Mouse (Mus musculus) liver, embryonic 12.5 days (tissue): ENCODE data around the gene Gm49392. TPM values are rescaled to one million over a fixed set of nuclear protein-coding genes. Genes with fewer than 3 reads are reported as not detected.
"Not testable (repeated sequence)": the region's sequence is repeated elsewhere in the genome, so short reads cannot be mapped to it uniquely, and the experiment has no call there.

ENCODE experiments used
- ATAC-seq: fragments of 200-750 bp; cut with Nextera tagmentation; 2 replicates; pipeline ENCODE4 v1.8.0; 2017; ENCODE audit warnings: moderate number of reproducible peaks, mild to moderate bottlenecking, moderate library complexity
- H3K27ac ChIP-seq: fragments of 300-500 bp; sonication (generic); 2 replicates; pipeline ENCODE4 v1.5.1; 2016; ENCODE audit warnings: mild to moderate bottlenecking
- H3K27me3 ChIP-seq: fragments of 300-500 bp; sonication (generic); replicated peaks from 2 replicates; pipeline ENCODE4 v1.6.1; 2016; ENCODE audit warnings: mild to moderate bottlenecking, moderate library complexity
- H3K36me3 ChIP-seq: fragments of 300-500 bp; sonication (generic); 2 replicates; pipeline ENCODE4 v1.6.1; 2016; ENCODE audit warnings: mild to moderate bottlenecking, moderate library complexity
- H3K4me1 ChIP-seq: fragments of 300-500 bp; sonication (generic); 2 replicates; pipeline ENCODE4 v1.6.1; 2016
- H3K4me2 ChIP-seq: fragments of 300-500 bp; sonication (generic); 2 replicates; pipeline ENCODE4 v1.6.1; 2016; ENCODE audit warnings: mild to moderate bottlenecking, moderate library complexity
- H3K4me3 ChIP-seq: fragments of 300-500 bp; sonication (generic); 2 replicates; pipeline ENCODE4 v1.5.1; 2016; ENCODE audit warnings: mild to moderate bottlenecking, moderate library complexity
- H3K9ac ChIP-seq: fragments of 300-500 bp; sonication (generic); 2 replicates; pipeline ENCODE4 v1.6.1; 2016; ENCODE audit warnings: mild to moderate bottlenecking, moderate library complexity
- H3K9me3 ChIP-seq: fragments of 300-500 bp; sonication (generic); replicated peaks from 2 replicates; pipeline ENCODE4 v1.6.1; 2016; ENCODE audit warnings: mild to moderate bottlenecking, moderate library complexity
- WGBS: fragments of 180-500 bp; shearing (Covaris S2); methylation state at CpG from one replicate; pipeline ENCODE4 v1.1.7; 2016; ENCODE audit not compliant: insufficient replicate concordance; 5-methylcytosine and 5-hydroxymethylcytosine counted together
- polyA plus RNA-seq: library from polyadenylated mRNA; unstranded; fragments of >200 nt; fragmentation: Nextera tagmentation; extraction: Ambion mirVana; gene quantifications from 2 replicates; pipeline ENCODE4 v1.2.1, GENCODE M21; 2016

The Gm49392 gene
- 0.11 and 0.45 TPM in 2 replicates for polyA plus RNA-seq

- H3K4me3 ChIP-seq, H3K9me3 ChIP-seq, ATAC-seq, H3K27me3 ChIP-seq, H3K36me3 ChIP-seq, H3K4me2 ChIP-seq, H3K4me1 ChIP-seq, H3K9ac ChIP-seq: not testable (repeated sequence)
- 0 out of 2 replicates have a peak within 1 kb of the TSS, but pooled peaks have one; percentile 20 for H3K27ac ChIP-seq
- 72% methylated on average over 8 of the region's 8 CpGs for WGBS
Observed at GRCm38 (mm10) chr13:60896794-60897193, at the start of gene Gm49392. Gene Gm49392, minus strand, starts transcription at chr13:60896894.

- H3K4me3 ChIP-seq, H3K4me1 ChIP-seq, H3K4me2 ChIP-seq, H3K27ac ChIP-seq, ATAC-seq, H3K36me3 ChIP-seq, H3K9ac ChIP-seq, H3K27me3 ChIP-seq, H3K9me3 ChIP-seq: not testable (repeated sequence)
- 55% methylated on average over 3 of the region's 3 CpGs for WGBS
Observed at GRCm38 (mm10) chr13:60941884-60942283, 45.2 kb upstream of the Gm49392 start, which contains the start of gene Tpbpa. Gene Tpbpa, minus strand, starts transcription at chr13:60941984.

- no peaks in the 10 kb centered on the region for H3K36me3 ChIP-seq
- 15% methylated on average over 5 of the region's 5 CpGs for WGBS
- no peaks in the 10 kb centered on the region for H3K9me3 ChIP-seq
- no peaks in the 10 kb centered on the region for H3K4me1 ChIP-seq
- peak within 1 kb of the TSS; percentile 54; the same call in 1 of the 2 replicates for H3K27ac ChIP-seq
- peak; percentile 93 for ATAC-seq
- H3K27me3 ChIP-seq, result no peaks in the 10 kb centered on the region
- no peak within 1 kb of the TSS for H3K4me3 ChIP-seq
- H3K9ac ChIP-seq, result no peak within 1 kb of the TSS
- no peak within 1 kb of the TSS for H3K4me2 ChIP-seq
Observed at GRCm38 (mm10) chr13:60936500-60936901, 39.8 kb upstream of the Gm49392 start, which contains the start of the genes Gm49391 and Ctla2a. Gene Gm49391, minus strand, starts transcription at chr13:60936571. Gene Ctla2a, minus strand, starts transcription at chr13:60936625.

GRCm38 (mm10) chr13:60935490-60935889, 38.8 kb upstream of the Gm49392 start, which contains the start of gene Gm49393:
Gene Gm49393, minus strand, starts transcription at chr13:60935590.
- not testable (repeated sequence) for ATAC-seq, H3K36me3 ChIP-seq, H3K9ac ChIP-seq, H3K4me3 ChIP-seq, H3K4me2 ChIP-seq, H3K27ac ChIP-seq, H3K9me3 ChIP-seq, H3K4me1 ChIP-seq, H3K27me3 ChIP-seq
- WGBS, result 68% methylated on average over 2 of the region's 2 CpGs

- H3K4me3 ChIP-seq, H3K4me2 ChIP-seq, H3K9ac ChIP-seq, H3K9me3 ChIP-seq, ATAC-seq, H3K27me3 ChIP-seq, H3K4me1 ChIP-seq, H3K27ac ChIP-seq, H3K36me3 ChIP-seq: not testable (repeated sequence)
- WGBS, result 65% methylated on average over 2 of the region's 2 CpGs
Observed at GRCm38 (mm10) chr13:60904780-60905179, 8.1 kb upstream of the Gm49392 start, which contains the start of gene Tpbpb. Gene Tpbpb, minus strand, starts transcription at chr13:60904880.

GRCm38 (mm10) chr13:60897328-60897727, 634 bp upstream of the Gm49392 start, which contains the start of gene Ctla2b:
Gene Ctla2b, minus strand, starts transcription at chr13:60897447.
- H3K9me3 ChIP-seq, result no peaks in the 10 kb centered on the region
- WGBS, result 17% methylated on average over 3 of the region's 3 CpGs
- ATAC-seq, result peak; percentile 85
- no peak within 1 kb of the TSS for H3K4me2 ChIP-seq
- H3K9ac ChIP-seq, result no peak within 1 kb of the TSS
- H3K4me3 ChIP-seq, result no peak within 1 kb of the TSS
- no peaks in the 10 kb centered on the region for H3K36me3 ChIP-seq
- no peaks in the 10 kb centered on the region for H3K4me1 ChIP-seq
- 0 out of 2 replicates have a peak within 1 kb of the TSS, but pooled peaks have one; percentile 20 for H3K27ac ChIP-seq
- H3K27me3 ChIP-seq, result no peaks in the 10 kb centered on the region

- no peaks in the 10 kb centered on the region for H3K27me3 ChIP-seq
- no peaks in the 10 kb centered on the region for H3K36me3 ChIP-seq
- no peak overlapping the region for H3K27ac ChIP-seq
- H3K9ac ChIP-seq, result no peak overlapping the region
- H3K4me1 ChIP-seq, result no peaks in the 10 kb centered on the region
- no peak for ATAC-seq
- H3K9me3 ChIP-seq, result no peaks in the 10 kb centered on the region
- no peak overlapping the region for H3K4me3 ChIP-seq
- no peak overlapping the region for H3K4me2 ChIP-seq
Observed at GRCm38 (mm10) chr13:60895406-60896160, 1.1 kb downstream of the Gm49392 start.

GRCm38 (mm10) chr13:60892301-60892700, 4.4 kb downstream of the Gm49392 start:
- no peak overlapping the region for H3K27ac ChIP-seq
- no peaks in the 10 kb centered on the region for H3K27me3 ChIP-seq
- no peaks in the 10 kb centered on the region for H3K4me1 ChIP-seq
- WGBS, result 41% methylated on average over 1 of the region's 1 CpGs
- no peaks in the 10 kb centered on the region for H3K9me3 ChIP-seq
- no peak overlapping the region for H3K9ac ChIP-seq
- ATAC-seq, result no peak
- H3K4me3 ChIP-seq, result no peak overlapping the region
- no peak overlapping the region for H3K4me2 ChIP-seq
- no peaks in the 10 kb centered on the region for H3K36me3 ChIP-seq

- no peak within 1 kb of the TSS for H3K4me3 ChIP-seq
- H3K4me1 ChIP-seq, result no peaks in the 10 kb centered on the region
- no peaks in the 10 kb centered on the region for H3K9me3 ChIP-seq
- WGBS, result 46% methylated on average over 1 of the region's 1 CpGs
- no peak for ATAC-seq
- no peaks in the 10 kb centered on the region for H3K27me3 ChIP-seq
- H3K4me2 ChIP-seq, result no peak within 1 kb of the TSS
- H3K36me3 ChIP-seq, result no peaks in the 10 kb centered on the region
- no peak within 1 kb of the TSS for H3K27ac ChIP-seq
- no peak within 1 kb of the TSS for H3K9ac ChIP-seq
Observed at GRCm38 (mm10) chr13:60864281-60864680, 32.4 kb downstream of the Gm49392 start, which contains the start of gene 4930486L24Rik. Gene 4930486L24Rik, minus strand, starts transcription at chr13:60864475.

GRCm38 (mm10) chr13:60848241-60849120, 48.2 kb downstream of the Gm49392 start:
- no peaks in the 10 kb centered on the region for H3K36me3 ChIP-seq
- no peak overlapping the region for H3K9ac ChIP-seq
- no peak overlapping the region for H3K4me3 ChIP-seq
- no peaks in the 10 kb centered on the region for H3K4me1 ChIP-seq
- H3K27ac ChIP-seq, result no peak overlapping the region
- H3K9me3 ChIP-seq, result no peaks in the 10 kb centered on the region
- no peaks in the 10 kb centered on the region for H3K27me3 ChIP-seq
- ATAC-seq, result no peak
- no peak overlapping the region for H3K4me2 ChIP-seq
- 65% methylated on average over 4 of the region's 4 CpGs for WGBS

- Histone ChIP-seq H3K9ac (no peak overlapping the region), H3K27me3 (no peaks in the 10 kb centered on the region), H3K27ac (no peak overlapping the region), H3K9me3 (no peaks in the 10 kb centered on the region), H3K36me3 (no peaks in the 10 kb centered on the region), H3K4me3 (no peak overlapping the region), H3K4me2 (no peak overlapping the region), H3K4me1 (no peaks in the 10 kb centered on the region)
- ATAC-seq, result no peak
- WGBS, result 65% methylated on average over 8 of the region's 8 CpGs
Observed at GRCm38 (mm10) chr13:60843153-60843552, 53.5 kb downstream of the Gm49392 start.

- H3K9me3 ChIP-seq, result no peaks in the 10 kb centered on the region
- H3K9ac ChIP-seq, result no peak overlapping the region
- WGBS, result 64% methylated on average over 6 of the region's 6 CpGs
- no peaks in the 10 kb centered on the region for H3K36me3 ChIP-seq
- no peaks in the 10 kb centered on the region for H3K27me3 ChIP-seq
- H3K4me2 ChIP-seq, result no peak overlapping the region
- ATAC-seq, result no peak
- H3K4me3 ChIP-seq, result no peak overlapping the region
- H3K27ac ChIP-seq, result no peak overlapping the region
- H3K4me1 ChIP-seq, result no peaks in the 10 kb centered on the region
Observed at GRCm38 (mm10) chr13:60842703-60843102, 54.0 kb downstream of the Gm49392 start.
